Mouse (Mus musculus) common myeloid progenitor, adult 5-6 weeks (primary cell): ENCODE data around the gene Gnaq. TPM values are rescaled to one million over a fixed set of nuclear protein-coding genes. Genes with fewer than 3 reads are reported as not detected.
A peak's percentile ranks its signal among the peaks of the same experiment; 100 is the strongest.

ENCODE experiments used
- ATAC-seq: replicated peaks from 2 replicates; pipeline ENCODE4 v1.8.0; 2016; ENCODE audit warnings: low read depth, mild to moderate bottlenecking, moderate TSS enrichment, inconsistent platforms; ENCODE audit not compliant: poor library complexity, severe bottlenecking
- total RNA-seq: library from RNA; stranded (forward); fragments of 200-1000, 187-1606 nt; gene quantifications from 2 replicates; pipeline ENCODE4 v1.2.3, GENCODE M21; 2017

The Gnaq gene
- 14.9 and 20.5 TPM in 2 replicates for total RNA-seq

- no peak for ATAC-seq
Observed at GRCm38 (mm10) chr19:16132791-16132864, at the start of gene Gnaq. TSS of gene Gnaq (plus strand) at chr19:16132831.

- peak; percentile 68 for ATAC-seq
Observed at GRCm38 (mm10) chr19:16083981-16084630, 48.5 kb upstream of the Gnaq start.

DNA sequence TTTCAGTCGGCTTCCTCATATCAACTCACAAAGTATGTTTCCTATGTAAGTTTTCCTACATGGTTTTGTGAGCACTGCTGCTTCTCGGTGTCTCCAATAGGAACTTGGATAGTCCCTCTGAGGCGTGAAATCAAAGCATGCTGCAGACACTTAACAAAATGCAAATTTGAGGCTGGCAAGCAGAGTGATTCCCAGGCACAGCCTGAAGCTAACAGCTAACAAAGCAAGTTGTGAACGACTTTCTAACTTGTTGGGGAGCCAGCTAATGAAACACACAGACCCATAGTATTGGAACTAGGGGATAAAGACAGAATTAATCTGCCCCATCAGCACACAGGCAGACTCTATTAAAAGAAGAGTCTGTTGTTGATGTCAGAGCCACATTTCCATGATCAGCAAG lies 47.4 kb upstream of the Gnaq start:
- ATAC-seq, result 0 out of 2 replicates have a peak, but pooled peaks have one; percentile 32

DNA sequence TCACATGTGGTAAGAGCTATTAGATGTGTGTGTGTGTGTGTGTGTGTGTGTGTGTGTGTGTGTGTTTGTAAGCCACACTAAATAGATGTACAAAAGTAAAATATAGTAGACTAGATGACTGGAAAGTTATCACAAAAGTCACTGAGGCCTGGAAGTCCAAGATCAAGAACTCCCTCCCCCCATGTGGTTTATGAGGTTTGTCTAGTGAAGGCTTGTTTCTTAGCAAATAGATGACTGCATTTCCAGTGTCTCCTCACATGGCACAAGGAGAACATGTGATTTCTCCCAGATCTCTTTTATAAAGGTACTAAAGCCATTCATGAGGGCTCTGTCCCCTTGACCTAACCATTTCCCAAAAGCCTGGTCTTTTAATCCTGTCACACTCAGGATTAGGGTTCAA lies 46.5 kb upstream of the Gnaq start:
- ATAC-seq, result peak; percentile 67

- peak; percentile 23; the same call in 1 of the 2 replicates for ATAC-seq
Observed at GRCm38 (mm10) chr19:16086581-16086980, 46.0 kb upstream of the Gnaq start.

- no peak for ATAC-seq
Observed at GRCm38 (mm10) chr19:16087391-16087790, 45.2 kb upstream of the Gnaq start.

- no peak for ATAC-seq
Observed at GRCm38 (mm10) chr19:16093616-16094015, 39.0 kb upstream of the Gnaq start.

GRCm38 (mm10) chr19:16109901-16110300 lies 22.7 kb upstream of the Gnaq start:
- ATAC-seq, result no peak

DNA sequence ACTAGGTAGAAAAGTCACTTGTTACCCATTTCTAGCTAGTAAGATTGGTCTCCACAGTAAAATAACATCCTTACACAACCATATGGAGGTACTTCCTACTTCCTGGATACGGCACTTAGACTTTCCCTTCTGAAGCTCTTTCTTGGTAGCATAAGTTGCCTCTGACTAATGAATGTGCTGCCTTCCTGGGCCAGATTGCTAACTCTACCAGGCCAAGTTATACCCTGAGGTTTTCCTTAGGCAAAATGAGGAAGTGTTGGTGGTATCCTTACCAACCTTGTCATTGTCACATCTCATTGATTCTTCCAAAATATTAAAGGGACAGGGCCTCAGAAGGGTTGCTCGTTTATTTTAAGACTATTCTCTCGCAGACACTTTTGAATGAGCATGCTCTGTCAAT lies 22.0 kb upstream of the Gnaq start:
- ATAC-seq, result peak; percentile 86

- ATAC-seq, result no peak
Observed at GRCm38 (mm10) chr19:16113295-16113694, 19.3 kb upstream of the Gnaq start.

DNA sequence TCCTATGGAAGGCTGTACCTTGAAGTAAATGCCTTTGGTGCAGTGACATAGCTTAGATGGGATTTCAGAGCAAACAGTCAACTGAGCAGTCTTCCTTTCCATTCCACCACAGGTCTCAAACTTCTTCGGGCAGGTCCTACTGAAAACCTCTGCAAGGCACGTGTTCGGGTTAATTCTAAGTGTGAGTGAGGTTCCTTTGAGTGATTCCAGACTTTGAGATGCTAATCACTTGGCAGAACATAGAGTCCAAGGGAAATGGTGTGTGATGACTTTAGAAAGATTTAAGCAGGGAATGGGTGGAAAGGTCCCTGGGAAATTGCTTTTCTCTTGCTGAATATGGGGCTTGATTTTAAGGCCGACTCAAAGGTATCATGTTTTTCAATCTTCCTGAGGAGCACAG lies 14.2 kb upstream of the Gnaq start:
- no peak for ATAC-seq

- no peak for ATAC-seq
Observed at GRCm38 (mm10) chr19:16121301-16121700, 11.3 kb upstream of the Gnaq start.

DNA sequence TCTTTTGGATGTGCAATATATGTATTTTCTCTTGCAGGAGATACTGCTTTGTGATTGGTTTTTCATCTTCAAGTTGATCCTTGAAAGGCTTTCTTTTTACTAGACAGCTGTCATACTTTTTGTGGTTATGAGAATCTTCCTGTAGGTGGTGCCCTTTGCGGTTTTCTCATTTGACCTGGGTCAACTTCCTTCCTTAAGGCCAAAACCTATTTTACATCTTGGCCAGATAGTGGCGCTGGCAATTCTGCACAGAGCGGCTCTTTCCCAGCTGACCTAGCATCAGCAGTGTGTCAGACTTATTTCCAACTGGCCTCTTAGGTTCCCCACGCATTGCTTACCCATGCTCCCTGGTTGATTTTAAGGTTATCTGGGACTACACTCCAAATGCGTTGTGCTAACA lies 3.9 kb upstream of the Gnaq start:
- peak; percentile 28 for ATAC-seq

- no peak for ATAC-seq
Observed at GRCm38 (mm10) chr19:16129171-16129570, 3.5 kb upstream of the Gnaq start.

GRCm38 (mm10) chr19:16130476-16130875 lies 2.2 kb upstream of the Gnaq start:
- ATAC-seq, result no peak

- no peak for ATAC-seq
Observed at GRCm38 (mm10) chr19:16131831-16132230, 800 bp upstream of the Gnaq start.

DNA sequence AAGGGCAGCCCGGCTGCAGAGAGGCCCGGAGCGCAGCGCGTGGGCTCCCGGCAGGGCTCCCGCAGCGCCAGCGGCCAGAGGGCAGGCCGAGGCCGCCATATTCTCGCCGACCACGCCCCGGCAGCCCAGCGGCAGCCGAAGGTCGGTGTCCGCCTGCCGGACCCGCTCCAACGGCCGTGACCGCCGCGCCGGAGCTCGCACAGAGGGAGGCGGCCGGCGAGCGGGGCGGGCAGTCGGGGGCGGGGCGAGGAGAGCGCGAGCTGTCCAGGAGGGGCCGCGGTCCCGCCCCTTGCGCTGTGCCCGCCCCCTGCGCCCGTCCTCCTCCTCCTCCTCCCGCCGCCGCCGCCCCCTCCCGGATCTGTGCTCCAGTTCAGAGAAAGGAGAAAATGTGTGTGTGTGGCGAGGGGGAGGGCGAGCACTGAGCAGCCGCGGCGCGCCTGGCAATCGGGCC lies 266 bp upstream of the Gnaq start:
- peak; percentile 72 for ATAC-seq

DNA sequence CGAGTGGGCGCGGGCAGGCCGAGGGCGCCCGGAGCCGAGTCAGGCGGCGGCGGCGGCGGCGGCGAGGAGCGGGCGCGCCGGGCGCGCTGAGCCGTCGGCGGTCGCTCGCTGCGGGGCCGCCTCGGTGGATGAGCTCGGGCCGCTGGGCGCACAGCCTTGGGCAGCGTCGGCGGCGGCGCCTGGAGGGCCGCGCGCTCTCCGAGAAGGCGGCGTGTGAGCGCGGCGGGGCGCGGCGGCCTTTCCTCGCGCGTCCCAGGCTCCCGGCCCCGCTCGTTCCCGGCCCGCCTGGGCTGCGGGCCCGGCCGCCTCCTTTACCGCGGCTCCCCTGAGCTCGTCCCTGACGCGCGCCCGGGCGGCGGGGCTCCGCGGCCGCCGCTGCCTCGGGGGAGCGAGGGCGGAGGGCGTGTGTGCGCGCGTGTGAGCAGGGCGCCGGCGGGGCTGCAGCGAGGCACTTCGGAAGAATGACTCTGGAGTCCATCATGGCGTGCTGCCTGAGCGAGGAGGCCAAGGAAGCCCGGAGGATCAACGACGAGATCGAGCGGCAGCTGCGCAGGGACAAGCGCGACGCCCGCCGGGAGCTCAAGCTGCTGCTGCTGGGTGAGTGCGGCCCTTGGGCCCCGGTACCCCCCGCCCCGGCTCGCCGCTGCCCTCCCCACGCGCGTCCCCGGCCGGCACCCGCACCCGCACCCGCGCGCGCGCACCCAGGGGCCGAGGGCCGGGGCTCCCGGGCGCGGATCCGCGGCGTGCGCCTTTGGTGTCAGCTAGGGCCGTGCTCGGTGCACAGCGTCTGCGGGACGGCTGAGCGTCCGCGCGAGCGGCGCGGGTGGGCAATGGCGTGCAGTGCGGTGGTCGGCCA lies 462 bp downstream of the Gnaq start:
- ATAC-seq, result no peak; the same call in 1 of the 2 replicates

- ATAC-seq, result no peak
Observed at GRCm38 (mm10) chr19:16133721-16134570, 1.3 kb downstream of the Gnaq start.

- ATAC-seq, result no peak
Observed at GRCm38 (mm10) chr19:16138064-16138580, 5.5 kb downstream of the Gnaq start.

DNA sequence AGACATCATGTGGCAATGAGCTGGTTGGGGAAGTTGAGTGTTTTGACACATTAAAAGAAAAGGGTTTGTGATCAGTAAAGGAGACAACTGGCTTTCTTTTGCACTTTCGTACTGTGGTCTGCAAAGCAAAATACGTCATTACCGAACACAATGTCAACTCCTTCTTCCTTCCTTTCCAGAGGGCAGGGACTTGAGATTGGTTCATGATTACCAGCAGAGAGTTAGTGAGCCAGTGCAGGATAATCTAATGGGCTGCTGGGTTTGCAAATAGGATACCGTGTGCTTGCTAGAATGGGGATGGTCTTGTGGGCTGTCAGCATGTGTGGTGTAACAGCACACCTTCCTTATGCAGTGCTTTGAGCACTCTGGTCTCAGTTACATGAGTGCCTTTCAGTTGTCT lies 8.1 kb downstream of the Gnaq start:
- ATAC-seq, result peak; percentile 59
